Mouse (Mus musculus): ENCODE data around the gene G6pc3. TPM values are rescaled to one million over a fixed set of nuclear protein-coding genes. Genes with fewer than 3 reads are reported as not detected.

G6pc3 gene
- polyA plus RNA-seq, 1 experiment from 2014 or later, result 24.6 TPM

DNA sequence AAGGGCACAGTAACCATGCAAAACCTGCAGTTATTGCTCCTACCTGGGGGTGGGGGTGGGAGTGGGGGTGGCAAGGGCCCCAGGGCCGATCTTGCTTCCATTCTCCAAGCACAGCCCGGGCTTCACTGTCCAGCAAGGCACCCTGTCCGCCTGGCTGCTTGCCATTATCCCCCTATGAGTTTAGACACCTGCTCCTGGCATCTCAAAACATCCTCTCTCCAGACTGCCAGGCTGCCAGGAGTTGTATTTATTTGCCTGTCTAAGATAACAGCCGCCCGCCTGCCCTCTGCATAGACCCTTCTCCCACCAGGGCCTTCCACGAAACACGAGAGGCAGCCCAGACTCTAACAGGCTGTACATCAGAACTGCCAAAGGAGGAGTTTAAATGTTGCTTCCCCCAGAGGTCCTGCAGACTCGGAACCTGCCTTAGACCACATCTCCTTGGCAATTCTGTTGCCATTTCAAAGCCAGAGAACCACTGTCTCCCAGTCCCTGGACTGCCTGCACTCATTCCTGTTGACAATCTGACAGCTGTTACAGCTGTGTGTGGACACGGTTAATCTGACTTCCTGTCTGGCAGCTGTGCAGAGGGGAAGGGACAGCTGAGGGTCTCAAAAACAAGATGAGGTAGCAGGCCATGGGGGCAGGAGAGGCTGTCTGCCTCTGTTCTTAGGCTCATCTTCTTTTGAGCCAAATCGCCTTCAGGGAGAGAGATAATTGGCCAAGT, 25.2 kb downstream of the G6pc3 start:
- H3K27me3 ChIP-seq (replicated peaks; ENCODE audit: control insufficient read depth, insufficient read depth, low read length), result no peaks in the 10 kb centered on the region
- no peak overlapping the region for H3K27ac ChIP-seq (ENCODE audit: low read depth, low read length)
- no peak overlapping the region for H3K4me3 ChIP-seq (ENCODE audit: low read depth, low read length)
- H3K9me3 ChIP-seq (replicated peaks; ENCODE audit: control insufficient read depth, low read length), result no peaks in the 10 kb centered on the region
- no peak overlapping the region for H3K4me2 ChIP-seq (ENCODE audit: low read length)
- ATAC-seq (no peak), DNase-seq (ENCODE audit: low spot score) (no peak)
- 72% methylated on average over 10 of the region's 10 CpGs for WGBS
- peaks cover 14% of the 10 kb centered on the region; the same call in 1 of the 2 replicates for H3K36me3 ChIP-seq (ENCODE audit: control insufficient read depth, insufficient read depth, low read length)
- H3K9ac ChIP-seq (ENCODE audit: low read length), result no peak overlapping the region
- H3K4me1 ChIP-seq (ENCODE audit: control insufficient read depth, insufficient read depth, low read length), result peaks cover 41% of the 10 kb centered on the region

DNA sequence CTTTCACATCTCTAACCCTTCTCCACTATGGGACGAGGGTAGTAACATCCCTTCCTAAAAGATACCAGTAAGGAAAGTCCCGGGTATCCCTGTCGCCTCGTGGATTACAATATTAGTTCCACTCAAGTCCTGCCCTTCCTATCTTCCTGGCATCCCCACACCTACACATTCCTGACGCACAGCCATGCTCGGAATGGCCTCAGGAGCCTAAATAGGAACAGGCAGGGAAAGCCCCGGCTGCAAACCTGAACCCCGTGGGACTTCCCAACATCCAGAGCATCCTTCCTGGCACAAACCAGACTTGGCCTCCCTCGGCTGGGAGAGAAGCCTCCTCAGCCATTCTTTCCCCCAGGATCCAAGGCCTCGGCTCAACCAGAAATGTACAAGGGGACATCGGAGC, 26.1 kb downstream of the G6pc3 start:
- Histone ChIP-seq H3K36me3 (ENCODE audit: control insufficient read depth, insufficient read depth, low read length) (peaks cover 14% of the 10 kb centered on the region; the same call in 1 of the 2 replicates), H3K4me1 (ENCODE audit: control insufficient read depth, insufficient read depth, low read length) (peaks cover 45% of the 10 kb centered on the region), H3K4me2 (ENCODE audit: low read length) (no peak overlapping the region), H3K9ac (ENCODE audit: low read length) (no peak overlapping the region), H3K27me3 (replicated peaks; ENCODE audit: control insufficient read depth, insufficient read depth, low read length) (no peaks in the 10 kb centered on the region), H3K27ac (ENCODE audit: low read depth, low read length) (no peak overlapping the region), H3K4me3 (ENCODE audit: low read depth, low read length) (no peak overlapping the region), H3K9me3 (replicated peaks; ENCODE audit: control insufficient read depth, low read length) (no peaks in the 10 kb centered on the region)
- WGBS, result 80% methylated on average over 11 of the region's 11 CpGs
- no peak for ATAC-seq
- DNase-seq (ENCODE audit: low spot score), result no peak

DNA sequence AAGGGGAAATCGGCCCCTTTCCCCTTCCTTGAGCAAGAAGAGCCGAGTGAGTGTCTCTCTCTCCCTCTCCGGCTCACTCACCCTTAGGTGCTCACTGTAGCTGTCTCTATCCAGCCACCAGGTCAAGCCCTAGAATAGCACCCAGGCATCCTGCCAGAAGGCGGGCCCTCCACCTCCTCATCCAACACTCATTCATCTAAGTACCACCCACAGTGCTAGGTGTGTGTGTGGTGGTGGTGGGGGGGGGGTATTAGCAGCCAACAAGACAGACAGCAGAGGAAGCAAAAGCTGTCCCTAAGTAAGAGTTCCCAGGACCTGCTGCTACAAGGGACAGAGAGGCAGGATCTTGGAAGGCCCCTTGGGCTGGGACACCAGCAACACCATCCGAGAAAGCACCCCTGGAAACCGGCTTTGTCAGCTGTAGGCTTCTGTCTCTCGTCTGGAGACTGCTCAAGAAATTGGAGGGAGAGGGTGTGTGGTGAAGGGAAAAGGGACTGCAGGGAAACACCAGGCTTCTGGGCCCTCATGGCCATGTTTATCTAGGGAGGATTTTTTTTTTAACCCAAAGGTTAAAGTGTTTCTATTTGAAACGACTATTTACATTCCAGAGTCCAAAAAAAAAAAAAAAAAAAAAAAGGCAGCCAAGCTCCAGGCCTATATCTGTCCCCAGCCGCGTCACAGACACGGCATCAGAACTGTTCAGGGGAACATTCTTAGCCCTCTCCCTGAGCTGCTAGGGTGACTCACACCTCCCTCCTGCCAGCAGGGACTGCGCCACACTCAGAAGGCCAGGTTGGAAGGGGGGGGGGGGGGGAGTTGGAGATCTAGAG, 26.9 kb downstream of the G6pc3 start:
- Histone ChIP-seq H3K36me3 (ENCODE audit: control insufficient read depth, insufficient read depth, low read length) (peaks cover 21% of the 10 kb centered on the region; the same call in 1 of the 2 replicates), H3K9me3 (replicated peaks; ENCODE audit: control insufficient read depth, low read length) (no peaks in the 10 kb centered on the region), H3K4me3 (ENCODE audit: low read depth, low read length) (no peak overlapping the region), H3K27me3 (replicated peaks; ENCODE audit: control insufficient read depth, insufficient read depth, low read length) (no peaks in the 10 kb centered on the region), H3K27ac (ENCODE audit: low read depth, low read length) (no peak overlapping the region), H3K9ac (ENCODE audit: low read length) (peak overlapping the region; percentile 18; the same call in 1 of the 2 replicates), H3K4me2 (ENCODE audit: low read length) (peak overlapping the region; percentile 7; the same call in 1 of the 2 replicates), H3K4me1 (ENCODE audit: control insufficient read depth, insufficient read depth, low read length) (peaks cover 45% of the 10 kb centered on the region)
- ATAC-seq (no peak), DNase-seq (ENCODE audit: low spot score) (no peak)
- 57% methylated on average over 12 of the region's 12 CpGs for WGBS

DNA sequence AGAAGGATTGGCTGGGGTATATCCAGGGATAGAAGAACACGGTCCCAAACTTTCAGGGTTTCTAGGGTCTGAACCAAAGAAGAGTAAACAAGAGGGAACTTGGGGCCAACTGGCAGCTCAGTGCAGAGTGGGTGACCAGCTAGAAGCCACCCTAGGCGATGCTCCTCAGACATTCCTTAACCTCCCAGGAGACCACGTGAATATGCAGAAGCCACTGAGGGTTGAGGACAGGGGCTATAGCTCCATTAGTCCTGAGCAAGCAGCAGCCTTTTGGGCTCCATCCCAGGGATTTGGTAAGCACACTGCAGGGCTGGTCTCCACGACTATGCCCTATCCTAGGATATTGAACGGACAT, 27.4 kb downstream of the G6pc3 start:
- Histone ChIP-seq H3K4me2 (ENCODE audit: low read length) (0 out of 2 replicates have a peak overlapping the region, but pooled peaks have one; percentile 7), H3K4me1 (ENCODE audit: control insufficient read depth, insufficient read depth, low read length) (peaks cover 45% of the 10 kb centered on the region), H3K36me3 (ENCODE audit: control insufficient read depth, insufficient read depth, low read length) (peaks cover 27% of the 10 kb centered on the region), H3K4me3 (ENCODE audit: low read depth, low read length) (no peak overlapping the region), H3K27ac (ENCODE audit: low read depth, low read length) (no peak overlapping the region), H3K27me3 (replicated peaks; ENCODE audit: control insufficient read depth, insufficient read depth, low read length) (no peaks in the 10 kb centered on the region), H3K9me3 (replicated peaks; ENCODE audit: control insufficient read depth, low read length) (no peaks in the 10 kb centered on the region), H3K9ac (ENCODE audit: low read length) (no peak overlapping the region)
- 67% methylated on average over 5 of the region's 5 CpGs for WGBS
- no peak for DNase-seq (ENCODE audit: low spot score)
- ATAC-seq, result no peak

DNA sequence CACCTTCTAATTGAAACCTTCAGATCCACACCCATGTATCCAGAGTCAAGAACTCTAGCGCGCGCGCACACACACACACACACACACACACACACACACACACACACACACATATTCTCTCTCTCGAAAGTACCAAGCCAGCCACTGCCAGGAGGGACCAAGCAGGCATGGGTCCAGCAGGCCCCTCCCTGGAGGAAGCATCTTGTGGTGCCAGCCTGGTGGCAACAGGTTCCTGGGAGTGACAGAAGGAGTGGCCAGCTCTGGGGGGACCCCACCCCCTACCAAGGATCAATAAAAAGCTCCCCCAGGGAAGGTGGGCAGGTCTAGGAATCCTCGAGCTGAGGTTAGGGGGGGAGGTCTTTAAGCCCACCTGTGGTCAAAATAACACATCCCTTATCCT, 28.0 kb downstream of the G6pc3 start:
- Histone ChIP-seq H3K27me3 (replicated peaks; ENCODE audit: control insufficient read depth, insufficient read depth, low read length) (no peaks in the 10 kb centered on the region), H3K36me3 (ENCODE audit: control insufficient read depth, insufficient read depth, low read length) (peaks cover 29% of the 10 kb centered on the region), H3K4me1 (ENCODE audit: control insufficient read depth, insufficient read depth, low read length) (peaks cover 42% of the 10 kb centered on the region), H3K4me2 (ENCODE audit: low read length) (peak overlapping the region; percentile 56; the same call in 1 of the 2 replicates), H3K27ac (ENCODE audit: low read depth, low read length) (no peak overlapping the region), H3K4me3 (ENCODE audit: low read depth, low read length) (no peak overlapping the region), H3K9ac (ENCODE audit: low read length) (no peak overlapping the region), H3K9me3 (replicated peaks; ENCODE audit: control insufficient read depth, low read length) (no peaks in the 10 kb centered on the region)
- no peak for DNase-seq (ENCODE audit: low spot score)
- ATAC-seq, result no peak
- 73% methylated on average over 6 of the region's 6 CpGs for WGBS

DNA sequence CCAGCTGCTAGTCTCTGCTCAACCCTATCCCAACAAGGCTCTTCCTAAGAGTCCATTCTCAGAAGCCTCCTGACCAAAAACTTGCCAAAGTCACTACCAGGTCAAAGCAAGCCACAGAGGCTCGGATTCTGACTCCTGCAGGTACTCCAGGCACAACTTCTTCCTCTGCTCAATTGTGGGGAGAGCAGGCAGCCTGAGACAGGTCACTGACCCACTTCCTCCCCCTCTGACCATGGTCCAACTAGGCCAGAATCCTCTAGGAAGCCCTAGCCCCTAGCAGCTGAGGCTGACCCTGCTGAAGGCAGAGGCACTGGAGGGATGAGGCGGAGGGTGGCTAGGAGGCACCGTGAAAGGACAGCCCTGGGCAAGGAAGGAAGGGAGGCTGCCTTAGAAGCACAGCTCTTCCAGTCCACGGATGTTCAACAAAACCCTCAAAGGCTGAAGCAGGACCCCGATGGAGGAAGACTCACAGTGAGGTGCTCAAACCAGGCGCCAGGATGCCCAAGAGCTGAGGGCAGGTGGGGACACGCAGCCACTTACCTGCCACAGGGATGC, 28.5 kb downstream of the G6pc3 start:
- H3K27ac ChIP-seq (ENCODE audit: low read depth, low read length), result peak overlapping the region; percentile 86
- H3K4me2 ChIP-seq (ENCODE audit: low read length), result peak overlapping the region; percentile 56
- no peaks in the 10 kb centered on the region for H3K27me3 ChIP-seq (replicated peaks; ENCODE audit: control insufficient read depth, insufficient read depth, low read length)
- H3K4me3 ChIP-seq (ENCODE audit: low read depth, low read length), result peak overlapping the region; percentile 18
- H3K9me3 ChIP-seq (replicated peaks; ENCODE audit: control insufficient read depth, low read length), result no peaks in the 10 kb centered on the region
- DNase-seq (ENCODE audit: low spot score) (no peak), ATAC-seq (no peak)
- WGBS, result 79% methylated on average over 7 of the region's 7 CpGs
- H3K36me3 ChIP-seq (ENCODE audit: control insufficient read depth, insufficient read depth, low read length), result peaks cover 34% of the 10 kb centered on the region
- H3K9ac ChIP-seq (ENCODE audit: low read length), result peak overlapping the region; percentile 56
- H3K4me1 ChIP-seq (ENCODE audit: control insufficient read depth, insufficient read depth, low read length), result peaks cover 41% of the 10 kb centered on the region

DNA sequence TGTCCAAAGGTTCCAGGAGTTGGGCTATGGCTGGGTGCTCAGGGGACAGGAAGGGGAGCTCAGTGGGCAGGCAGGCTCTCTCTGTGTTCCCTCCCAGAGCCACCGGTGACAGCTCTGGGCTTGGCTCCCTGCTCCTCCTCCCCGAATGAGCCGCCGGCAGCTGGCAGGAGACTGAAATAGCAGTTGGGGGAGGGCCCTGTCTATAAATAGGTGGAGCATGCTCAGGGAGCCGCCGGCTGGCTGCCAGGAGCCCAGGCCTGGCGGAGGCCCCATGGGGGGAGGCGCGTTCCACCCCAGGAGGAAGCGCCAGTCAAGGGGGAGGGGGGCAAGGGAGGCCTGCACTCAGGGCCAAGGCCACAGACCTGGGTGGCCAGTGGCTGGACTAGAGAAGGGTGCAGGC, 29.4 kb downstream of the G6pc3 start:
- H3K9me3 ChIP-seq (replicated peaks; ENCODE audit: control insufficient read depth, low read length), result no peaks in the 10 kb centered on the region
- peak overlapping the region; percentile 56 for H3K9ac ChIP-seq (ENCODE audit: low read length)
- H3K4me1 ChIP-seq (ENCODE audit: control insufficient read depth, insufficient read depth, low read length), result peaks cover 41% of the 10 kb centered on the region
- DNase-seq (ENCODE audit: low spot score) (peak; percentile 96), ATAC-seq (peak; percentile 94)
- 0% methylated on average over 9 of the region's 10 CpGs for WGBS
- peak overlapping the region; percentile 86 for H3K27ac ChIP-seq (ENCODE audit: low read depth, low read length)
- H3K27me3 ChIP-seq (replicated peaks; ENCODE audit: control insufficient read depth, insufficient read depth, low read length), result no peaks in the 10 kb centered on the region
- H3K36me3 ChIP-seq (ENCODE audit: control insufficient read depth, insufficient read depth, low read length), result peaks cover 35% of the 10 kb centered on the region
- H3K4me2 ChIP-seq (ENCODE audit: low read length), result peak overlapping the region; percentile 56
- H3K4me3 ChIP-seq (ENCODE audit: low read depth, low read length), result peak overlapping the region; percentile 18

DNA sequence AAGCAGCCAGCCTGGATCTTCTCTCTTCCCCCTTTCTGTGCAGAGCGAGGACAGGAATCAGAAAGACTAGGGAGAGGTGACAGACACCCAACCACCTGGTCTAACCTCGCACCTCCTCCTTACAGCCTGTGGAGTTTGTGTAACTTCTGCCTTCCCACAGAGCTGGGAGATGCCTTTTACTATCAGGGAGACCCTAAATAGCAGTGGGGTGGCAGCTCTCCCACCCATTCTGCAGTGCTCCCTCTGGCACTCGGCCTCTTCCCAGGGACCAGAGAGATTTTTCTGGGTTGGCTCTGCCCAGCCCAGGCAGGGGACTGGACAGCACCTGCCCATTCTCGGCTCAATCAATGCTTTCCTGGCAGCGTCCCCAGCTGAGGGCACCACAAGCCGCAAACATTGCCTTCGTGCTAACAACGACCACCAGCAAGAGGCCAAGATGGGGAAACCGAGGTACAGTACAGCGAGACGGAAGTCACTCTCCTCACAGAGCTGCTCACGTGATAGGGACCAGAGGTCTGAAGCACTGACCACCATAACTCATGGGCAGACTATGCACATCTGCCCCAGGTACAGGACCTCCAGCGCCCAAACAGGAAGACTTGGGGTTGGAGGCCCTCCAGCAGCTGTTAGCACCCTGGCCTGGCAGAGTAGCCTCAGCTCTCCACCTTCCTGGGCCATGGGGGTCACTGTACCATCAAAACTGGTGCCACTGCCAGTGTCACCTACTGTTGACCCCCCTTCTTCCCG, 30.0 kb downstream of the G6pc3 start:
- H3K9me3 ChIP-seq (replicated peaks; ENCODE audit: control insufficient read depth, low read length), result no peaks in the 10 kb centered on the region
- peak overlapping the region; percentile 56 for H3K4me2 ChIP-seq (ENCODE audit: low read length)
- peaks cover 39% of the 10 kb centered on the region for H3K36me3 ChIP-seq (ENCODE audit: control insufficient read depth, insufficient read depth, low read length)
- no peak overlapping the region for H3K9ac ChIP-seq (ENCODE audit: low read length)
- no peaks in the 10 kb centered on the region for H3K27me3 ChIP-seq (replicated peaks; ENCODE audit: control insufficient read depth, insufficient read depth, low read length)
- peak; percentile 55 for ATAC-seq
- H3K4me3 ChIP-seq (ENCODE audit: low read depth, low read length), result 0 out of 2 replicates have a peak overlapping the region, but pooled peaks have one; percentile 18
- peaks cover 41% of the 10 kb centered on the region for H3K4me1 ChIP-seq (ENCODE audit: control insufficient read depth, insufficient read depth, low read length)
- 58% methylated on average over 14 of the region's 14 CpGs for WGBS
- H3K27ac ChIP-seq (ENCODE audit: low read depth, low read length), result peak overlapping the region; percentile 86
- peak; percentile 55 for DNase-seq (ENCODE audit: low spot score)

Data from forebrain, embryonic 14.5 days (tissue).